Mouse (Mus musculus) lung, adult 2 months (tissue): ENCODE results near the gene Irak1bp1. TPM values are rescaled to one million over a fixed set of nuclear protein-coding genes. Genes with fewer than 3 reads are reported as not detected.

Experiments
- DNase-seq: peaks from one replicate; pipeline ENCODE4 v3.0.0; 2022
- H3K4me1 ChIP-seq: fragments of 200-500 bp; 2 replicates; pipeline ENCODE4 v1.6.1; 2011; ENCODE audit warnings: low read length; ENCODE audit not compliant: control insufficient read depth, insufficient read depth
- H3K4me3 ChIP-seq: fragments of 200-500 bp; replicated peaks from 2 replicates; pipeline ENCODE3; 2011; ENCODE audit warnings: low read depth, mild to moderate bottlenecking, control low read depth, low read length; ENCODE audit errors: extremely low read depth
- CTCF ChIP-seq: fragments of 200-500 bp; IDR thresholded peaks from 2 replicates; pipeline ENCODE4 v1.5.1; 2011; ENCODE audit warnings: mild to moderate bottlenecking, low read length, control low read depth; ENCODE audit not compliant: insufficient read depth
- POLR2A ChIP-seq: fragments of 200-500 bp; IDR thresholded peaks from 2 replicates; pipeline ENCODE4 v1.6.1; 2011; ENCODE audit warnings: low read depth, mild to moderate bottlenecking, control low read depth, low read length, borderline replicate concordance; ENCODE audit errors: extremely low read depth
- WGBS: fragments of 180-500 bp; shearing (Covaris S2); methylation state at CpG from one replicate; pipeline ENCODE4 v1.1.7; 2018; 5-methylcytosine and 5-hydroxymethylcytosine counted together
- polyA plus RNA-seq: library from polyadenylated mRNA; depleted of rRNA; stranded (reverse); fragments of >200 nt; gene quantifications from 2 replicates; pipeline ENCODE4 v1.2.3, GENCODE M21; 2012; rRNA removed

Gene Irak1bp1
- polyA plus RNA-seq, 1 experiment = 5.2 TPM

GRCm38 (mm10) chr9:82861775-82862430, 32.6 kb downstream of the Irak1bp1 start:
- TF ChIP-seq POLR2A (no peak), CTCF (no peak)
- WGBS = 84% methylated on average over 3 of the region's 3 CpGs
- DNase-seq = no peak
- H3K4me1 ChIP-seq = no peaks in the 10 kb centered on the region
- H3K4me3 ChIP-seq = no peak overlapping the region

DNA sequence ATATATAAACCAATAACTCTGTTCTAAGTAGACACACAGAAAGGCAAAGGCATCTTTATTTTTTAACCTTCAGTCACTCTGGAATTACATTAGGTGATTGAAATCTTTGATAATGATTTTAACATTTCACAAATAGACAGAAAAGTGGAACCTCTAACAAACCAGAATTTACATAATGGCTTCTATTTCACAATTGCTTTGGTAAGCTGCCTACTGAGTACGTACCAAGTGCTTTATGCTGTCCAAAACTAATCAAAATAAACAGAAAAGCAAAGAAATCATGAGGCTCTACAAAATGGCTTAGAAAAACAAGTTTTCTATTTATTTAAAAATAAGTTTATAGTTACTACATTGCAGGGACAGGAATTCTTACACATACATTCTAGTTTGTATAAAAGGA, 36.8 kb downstream of the Irak1bp1 start:
- WGBS = 58% methylated on average over 1 of the region's 1 CpGs
- DNase-seq = no peak
- no peak for TF ChIP-seq POLR2A
- TF ChIP-seq CTCF = no peak
- Histone ChIP-seq H3K4me3 (no peak overlapping the region), H3K4me1 (no peaks in the 10 kb centered on the region)

DNA sequence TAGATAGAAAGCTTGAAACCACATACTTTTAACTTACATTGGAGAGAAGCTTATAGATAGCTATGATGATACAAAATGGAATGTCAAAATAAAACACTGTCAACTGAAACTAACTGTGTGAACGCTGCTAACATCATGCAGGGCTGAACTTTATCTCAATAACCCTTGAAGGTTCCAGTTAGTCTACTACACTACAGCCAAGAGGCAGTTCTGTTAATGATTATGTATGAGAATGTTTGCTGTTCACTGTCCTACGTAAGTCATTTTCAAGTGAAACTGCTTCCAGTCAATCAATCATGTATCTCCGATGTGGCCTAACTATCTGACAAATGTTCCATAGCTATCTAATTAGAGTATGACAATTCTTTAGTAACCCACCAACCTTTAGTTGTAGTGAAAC, 38.4 kb downstream of the Irak1bp1 start:
- Histone ChIP-seq H3K4me3 (no peak overlapping the region), H3K4me1 (no peaks in the 10 kb centered on the region)
- DNase-seq = no peak
- 64% methylated on average over 3 of the region's 3 CpGs for WGBS
- no peak for TF ChIP-seq POLR2A
- TF ChIP-seq CTCF = no peak

DNA sequence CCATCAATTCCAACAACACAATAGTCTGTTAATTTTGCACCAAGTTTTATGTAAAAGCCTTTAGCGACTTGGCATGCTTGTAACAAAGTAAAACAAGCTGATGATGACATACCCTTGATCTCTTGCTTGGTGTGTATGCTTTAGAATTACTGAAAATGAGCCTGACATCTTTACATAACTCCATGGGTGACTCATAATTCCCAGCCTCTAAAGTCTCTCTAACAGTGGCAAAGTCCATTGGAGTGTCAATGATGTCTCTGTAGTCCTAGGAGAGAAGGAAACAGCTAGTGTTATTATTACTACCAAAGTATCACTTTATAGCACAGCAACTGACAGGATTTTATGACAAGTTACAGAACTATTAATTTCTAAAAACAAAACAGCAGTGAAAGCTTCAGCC, 47.7 kb downstream of the Irak1bp1 start:
- H3K4me3 ChIP-seq = no peak overlapping the region
- WGBS = 80% methylated on average over 1 of the region's 1 CpGs
- TF ChIP-seq CTCF (no peak), POLR2A (no peak)

DNA sequence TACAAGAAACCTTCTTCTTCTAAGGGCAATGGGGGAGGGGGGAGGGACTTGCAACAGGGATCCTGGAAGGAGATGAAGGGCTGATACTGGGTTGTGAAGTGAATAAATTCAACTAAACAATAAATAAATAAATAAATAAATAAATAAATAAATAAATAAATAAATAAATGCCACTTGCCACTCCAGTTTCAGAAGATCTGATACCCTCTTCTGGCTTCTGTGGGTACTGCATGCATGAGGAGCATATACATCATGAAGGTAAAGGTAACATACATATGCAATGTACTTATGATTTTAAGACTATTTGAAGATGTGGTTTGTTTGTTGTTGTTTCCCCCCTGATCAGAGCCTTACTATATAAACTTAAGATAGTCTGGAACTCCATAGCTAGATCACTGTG, 54.8 kb downstream of the Irak1bp1 start:
- DNase-seq = no peak
- TF ChIP-seq CTCF (no peak), POLR2A (no peak)
- Histone ChIP-seq H3K4me1 (no peaks in the 10 kb centered on the region), H3K4me3 (no peak overlapping the region)

More for the DNA sequence above, 47.7 kb downstream of the Irak1bp1 start:
- DNase-seq = no peak
- no peaks in the 10 kb centered on the region for H3K4me1 ChIP-seq

DNA sequence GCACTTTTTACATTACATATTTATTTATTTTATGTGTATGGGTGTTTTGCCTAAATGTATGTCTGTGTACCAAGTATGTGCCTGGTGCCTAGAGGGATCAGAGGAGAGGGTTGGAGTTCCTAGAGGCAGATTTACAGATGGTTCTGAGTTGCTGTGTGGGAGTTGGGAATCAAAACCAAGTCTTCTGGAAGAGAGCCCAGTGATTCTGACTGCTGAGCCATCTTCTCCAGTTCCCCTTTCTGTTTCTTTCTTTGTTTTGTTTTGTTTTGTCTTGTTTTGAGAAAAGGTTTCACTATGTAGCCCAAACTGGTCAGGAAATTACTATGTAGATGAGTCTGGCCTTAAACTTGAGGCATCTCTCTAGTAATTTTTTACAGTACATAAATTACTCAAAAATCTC, 59.3 kb downstream of the Irak1bp1 start:
- no peak for DNase-seq
- TF ChIP-seq POLR2A = no peak
- TF ChIP-seq CTCF = no peak
- H3K4me3 ChIP-seq = no peak overlapping the region
- no peaks in the 10 kb centered on the region for H3K4me1 ChIP-seq

Other genes starting within 250 kb of the Irak1bp1 start
- 3.2 and 5.4 TPM in 2 replicates for gene Phip, start 146.0 kb downstream of the Irak1bp1 start, polyA plus RNA-seq